Mouse (Mus musculus) CH12.LX (cell line): ENCODE measurements around the gene Cadm1. TPM values are rescaled to one million over a fixed set of nuclear protein-coding genes. Genes with fewer than 3 reads are reported as not detected.

ENCODE experiments used
- DNase-seq: peaks from one replicate; pipeline ENCODE4 v3.0.0-alpha.2; 2013; ENCODE audit errors: extremely low read depth
- H3K27ac ChIP-seq: 2 replicates; pipeline ENCODE4 v1.5.1; 2012; ENCODE audit warnings: low read depth, mild to moderate bottlenecking, control low read depth, moderate library complexity; ENCODE audit not compliant: insufficient read depth
- H3K27me3 ChIP-seq: replicated peaks from 2 replicates; pipeline ENCODE3; 2012; ENCODE audit warnings: inconsistent platforms
- H3K36me3 ChIP-seq, 2 experiments: replicated peaks in 1 of 2; 2 replicates each; pipeline versions ENCODE3 to v1.6.1; 2012; ENCODE audit warnings: inconsistent platforms in 1 of 2, low read length in 1 of 2, mild to moderate bottlenecking in 1 of 2, mixed read lengths in 1 of 2, moderate library complexity in 1 of 2; ENCODE audit not compliant: control insufficient read depth in 1 of 2, insufficient read depth in 1 of 2
- H3K4me1 ChIP-seq, 2 experiments: 2 replicates each; pipeline ENCODE4 v1.6.1; 2012; ENCODE audit warnings: inconsistent platforms in 1 of 2, moderate library complexity in 1 of 2; ENCODE audit not compliant: insufficient read depth in 2 of 2, control insufficient read depth in 1 of 2
- H3K4me2 ChIP-seq: 2 replicates; pipeline ENCODE4 v1.6.1; 2012; ENCODE audit warnings: low read depth, mild to moderate bottlenecking, control low read depth; ENCODE audit not compliant: poor library complexity, insufficient read depth, severe bottlenecking
- H3K4me3 ChIP-seq, 3 experiments: fragments of 150-350 bp in 1 of 3; sonication (generic) in 1 of 3; replicated peaks in 1 of 3; 2 replicates each; pipeline versions ENCODE3 to v1.5.1; 2011 to 2012; ENCODE audit warnings: low read depth in 2 of 3, low read length in 2 of 3, mild to moderate bottlenecking in 2 of 3, moderate library complexity in 2 of 3, control low read depth in 1 of 3, improper control_type of control experiment in 1 of 3, inconsistent platforms in 1 of 3, mixed read lengths in 1 of 3; ENCODE audit not compliant: poor library complexity in 1 of 3
- H3K79me2 ChIP-seq: replicated peaks from 2 replicates; pipeline ENCODE4 v1.6.1; 2012; ENCODE audit warnings: mild to moderate bottlenecking, moderate library complexity; ENCODE audit not compliant: control insufficient read depth, poor library complexity, insufficient read depth, severe bottlenecking; ENCODE audit errors: extremely low read depth
- H3K9ac ChIP-seq: 2 replicates; pipeline ENCODE4 v1.6.1; 2012; ENCODE audit warnings: low read depth, mild to moderate bottlenecking, control low read depth, moderate library complexity; ENCODE audit not compliant: insufficient read depth
- H3K9me3 ChIP-seq: replicated peaks from 2 replicates; pipeline ENCODE3; 2012; ENCODE audit warnings: low read length, inconsistent platforms, mixed read lengths
- CTCF ChIP-seq, 2 experiments: IDR thresholded peaks in 1 of 2; conservative IDR thresholded peaks in 1 of 2; 2 replicates each; pipeline ENCODE4 v1.5.1; 2011 to 2012; ENCODE audit warnings: low read depth in 2 of 2, low read length in 2 of 2, improper control_type of control experiment in 1 of 2, inconsistent platforms in 1 of 2, mild to moderate bottlenecking in 1 of 2, moderate library complexity in 1 of 2
- E2F4 ChIP-seq: IDR thresholded peaks from 2 replicates; pipeline ENCODE4 v1.6.1; 2011; ENCODE audit warnings: low read depth, low read length, improper control_type of control experiment; ENCODE audit not compliant: insufficient replicate concordance
- ELF1 ChIP-seq: IDR thresholded peaks from 2 replicates; pipeline ENCODE4 v1.6.1; 2014; ENCODE audit warnings: low read depth, mild to moderate bottlenecking, inconsistent platforms, low read length, improper control_type of control experiment
- EP300 ChIP-seq: IDR thresholded peaks from 2 replicates; pipeline ENCODE4 v1.6.1; 2011; ENCODE audit warnings: low read length, improper control_type of control experiment
- ETS1 ChIP-seq: conservative IDR thresholded peaks from 2 replicates; pipeline ENCODE4 v1.6.1; 2012; ENCODE audit warnings: low read depth, mild to moderate bottlenecking, inconsistent platforms, low read length, improper control_type of control experiment, moderate library complexity
- HCFC1 ChIP-seq: IDR thresholded peaks from 2 replicates; pipeline ENCODE4 v1.6.1; 2012; ENCODE audit warnings: low read depth, mild to moderate bottlenecking, inconsistent platforms, low read length, improper control_type of control experiment
- KAT2A ChIP-seq: IDR thresholded peaks from 2 replicates; pipeline ENCODE4 v1.6.1; 2012; ENCODE audit warnings: low read length, improper control_type of control experiment, inconsistent platforms; ENCODE audit not compliant: insufficient replicate concordance
- MAFK ChIP-seq: IDR thresholded peaks from 2 replicates; pipeline ENCODE4 v1.6.1; 2011; ENCODE audit warnings: low read length, improper control_type of control experiment; ENCODE audit not compliant: insufficient replicate concordance
- MYC ChIP-seq: IDR thresholded peaks from 2 replicates; pipeline ENCODE4 v1.6.1; 2011; ENCODE audit warnings: low read depth, mild to moderate bottlenecking, improper control_type of control experiment, low read length
- NELFE ChIP-seq: IDR thresholded peaks from 2 replicates; pipeline ENCODE4 v1.6.1; 2011; ENCODE audit warnings: low read depth, low read length, improper control_type of control experiment
- NRF1 ChIP-seq: IDR thresholded peaks from 2 replicates; pipeline ENCODE4 v1.6.1; 2014; ENCODE audit warnings: low read depth, mild to moderate bottlenecking, inconsistent platforms, low read length, improper control_type of control experiment, moderate library complexity
- POLR2AphosphoS2 ChIP-seq: IDR thresholded peaks from 2 replicates; pipeline ENCODE4 v1.6.1; 2011; ENCODE audit warnings: low read depth, low read length, improper control_type of control experiment
- RAD21 ChIP-seq: IDR thresholded peaks from 2 replicates; pipeline ENCODE4 v1.6.1; 2011; ENCODE audit warnings: low read depth, mild to moderate bottlenecking, low read length, improper control_type of control experiment, moderate library complexity
- SMC3 ChIP-seq: IDR thresholded peaks from 2 replicates; pipeline ENCODE4 v1.6.1; 2011; ENCODE audit warnings: low read depth, low read length, improper control_type of control experiment
- TCF12 ChIP-seq: IDR thresholded peaks from 2 replicates; pipeline ENCODE4 v1.6.1; 2014; ENCODE audit warnings: low read depth, mild to moderate bottlenecking, inconsistent platforms, low read length, improper control_type of control experiment
- UBTF ChIP-seq: IDR thresholded peaks from 2 replicates; pipeline ENCODE4 v1.6.1; 2012; ENCODE audit warnings: low read depth, mild to moderate bottlenecking, inconsistent platforms, low read length, improper control_type of control experiment, moderate library complexity
- USF1 ChIP-seq: IDR thresholded peaks from 2 replicates; pipeline ENCODE4 v1.6.1; 2014; ENCODE audit warnings: low read depth, mild to moderate bottlenecking, inconsistent platforms, low read length, improper control_type of control experiment
- ZC3H11A ChIP-seq: IDR thresholded peaks from 2 replicates; pipeline ENCODE4 v1.6.1; 2012; ENCODE audit warnings: low read depth, mild to moderate bottlenecking, inconsistent platforms, low read length, improper control_type of control experiment
- ZKSCAN1 ChIP-seq: IDR thresholded peaks from 2 replicates; pipeline ENCODE4 v1.6.1; 2012; ENCODE audit warnings: low read depth, inconsistent platforms, low read length, improper control_type of control experiment, borderline replicate concordance
- ZMIZ1 ChIP-seq: IDR thresholded peaks from 2 replicates; pipeline ENCODE4 v1.6.1; 2012; ENCODE audit warnings: low read depth, mild to moderate bottlenecking, inconsistent platforms, low read length, improper control_type of control experiment
- ZNF384 ChIP-seq: IDR thresholded peaks from 2 replicates; pipeline ENCODE4 v1.6.1; 2012; ENCODE audit warnings: low read depth, low read length, improper control_type of control experiment, inconsistent platforms
- dilution Hi-C: fragments of 300-500 bp; cut with MboI; formaldehyde crosslinking; loops from 2 replicates; pipeline ENCODE4 v1.14.3; 2020; ENCODE audit warnings: low sequenced_read_pairs; ENCODE audit not compliant: extremely low pct_unique_long_range_greater_than_20kb, extremely low pct_ligation_motif_present
- in situ Hi-C: fragments of 300-500 bp; cut with MboI; formaldehyde crosslinking; loops from 3 replicates; pipeline ENCODE4 v1.14.3; 2019; ENCODE audit warnings: low sequenced_read_pairs, low pct_ligation_motif_present, low pct_unique_long_range_greater_than_20kb, mixed read lengths
- polyA plus RNA-seq: library from polyadenylated mRNA; unstranded; fragments of >175 nt; gene quantifications from 2 replicates; pipeline ENCODE4 v1.2.1, GENCODE M21; 2012; ENCODE audit warnings: low read depth; ENCODE audit not compliant: insufficient read length
- total RNA-seq, 2 experiments: library from RNA; depleted of rRNA; stranded (reverse); fragments of 300-350 nt in 1 of 2; fragments of >200 nt in 1 of 2; gene quantifications; 2 replicates each; pipeline ENCODE4 v1.2.3; 2012 to 2014

Gene Cadm1
- total and polyA plus RNA-seq, 3 experiments, result not detected

GRCm38 (mm10) chr9:47671617-47672016, 141.6 kb downstream of the Cadm1 start:
- Histone ChIP-seq H3K4me3 (no peak overlapping the region), H3K27me3 (no peaks in the 10 kb centered on the region), H3K9me3 (peaks cover 21% of the 10 kb centered on the region), H3K79me2 (no peaks in the 10 kb centered on the region), H3K9ac (no peak overlapping the region), H3K4me1 (no peaks in the 10 kb centered on the region)
- no peak for DNase-seq
- dilution Hi-C loops, result no loop called here
- in situ Hi-C loops, result no loop called here
- no peak for TF ChIP-seq ZKSCAN1
- no peak for TF ChIP-seq TCF12
- TF ChIP-seq EP300, result no peak
- TF ChIP-seq POLR2AphosphoS2, result no peak
- TF ChIP-seq ELF1, result no peak
- no peak for TF ChIP-seq RAD21
- TF ChIP-seq MAFK, result no peak
- no peak for TF ChIP-seq ZC3H11A
- TF ChIP-seq, all 38 proteins: peak for 0
- H3K27ac ChIP-seq, result no peak overlapping the region
- no peaks in the 10 kb centered on the region for H3K36me3 ChIP-seq
- no peak overlapping the region for H3K4me2 ChIP-seq

GRCm38 (mm10) chr9:47674766-47675713, 145.1 kb downstream of the Cadm1 start:
- dilution Hi-C loops (no loop called here), in situ Hi-C loops (no loop called here)
- H3K4me2 ChIP-seq, result no peak overlapping the region

GRCm38 (mm10) chr9:47686881-47687280, 156.9 kb downstream of the Cadm1 start:
- Histone ChIP-seq H3K9me3 (peaks cover 34% of the 10 kb centered on the region), H3K27ac (no peak overlapping the region)
- in situ Hi-C loops, result no loop called here

More at GRCm38 (mm10) chr9:47674766-47675713, 145.1 kb downstream of the Cadm1 start:
- Histone ChIP-seq H3K27ac (no peak overlapping the region), H3K79me2 (no peaks in the 10 kb centered on the region), H3K4me3 (no peak overlapping the region), H3K36me3 (no peaks in the 10 kb centered on the region), H3K9me3 (peaks cover 26% of the 10 kb centered on the region), H3K9ac (no peak overlapping the region), H3K27me3 (no peaks in the 10 kb centered on the region), H3K4me1 (no peaks in the 10 kb centered on the region)
- TF ChIP-seq POLR2AphosphoS2 (no peak), HCFC1 (no peak), USF1 (no peak), MYC (no peak), ZKSCAN1 (no peak), E2F4 (no peak), SMC3 (no peak), NRF1 (no peak), EP300 (no peak), ZNF384 (no peak)
- DNase-seq, result no peak

More at GRCm38 (mm10) chr9:47686881-47687280, 156.9 kb downstream of the Cadm1 start:
- no peak overlapping the region for H3K4me2 ChIP-seq
- no peaks in the 10 kb centered on the region for H3K36me3 ChIP-seq
- no peak for DNase-seq
- TF ChIP-seq ETS1 (no peak), KAT2A (no peak), SMC3 (no peak), USF1 (no peak), ZNF384 (no peak), CTCF (conservative IDR thresholded peaks at IDR 0.05 in 1 of 2, IDR thresholded peaks at IDR 0.05 in 1 of 2; ENCODE audit: low read depth in 2 of 2, low read length in 2 of 2) (no peak), UBTF (no peak), NELFE (no peak), ZMIZ1 (no peak)
- H3K4me3 ChIP-seq, result no peak overlapping the region
- dilution Hi-C loops, result no loop called here
- no peaks in the 10 kb centered on the region for H3K27me3 ChIP-seq
- H3K9ac ChIP-seq, result no peak overlapping the region
- H3K79me2 ChIP-seq, result no peaks in the 10 kb centered on the region
- H3K4me1 ChIP-seq, result no peaks in the 10 kb centered on the region
